Mouse (Mus musculus): Measurements from ENCODE around the gene Serpina1e.

DNA sequence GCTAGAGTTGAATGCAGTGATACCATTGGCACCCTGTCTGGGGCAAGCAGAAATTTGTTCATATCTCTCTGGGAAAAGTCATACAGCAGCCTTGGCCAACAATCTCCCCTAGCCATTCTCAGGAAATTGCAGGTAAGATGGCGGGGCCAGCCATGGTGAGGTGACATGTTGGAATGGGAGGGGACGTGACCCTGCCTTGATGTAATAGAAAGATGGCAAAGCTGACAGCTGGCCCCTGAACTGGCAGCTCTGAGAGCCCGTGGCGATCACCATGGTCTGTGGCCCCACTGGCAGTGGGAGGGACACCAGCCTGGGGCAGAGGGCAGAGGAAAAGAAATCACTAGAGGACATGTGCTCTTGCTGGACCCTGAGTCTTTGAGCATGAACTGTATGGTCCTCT, 12.5 kb downstream of the Serpina1e start:
- TF ChIP-seq CTCF (conservative IDR thresholded peaks at IDR 0.05; ENCODE audit: low read length) (no peak), POU5F1 (IDR thresholded peaks at IDR 0.05; ENCODE audit: borderline replicate concordance, low read length) (no peak), NANOG (IDR thresholded peaks at IDR 0.05; ENCODE audit: borderline replicate concordance, low read length) (no peak)
